Mouse (Mus musculus) kidney, embryonic 14.5 days (tissue): Measurements from ENCODE around the gene Rab11fip4. TPM values are rescaled to one million over a fixed set of nuclear protein-coding genes. Genes with fewer than 3 reads are reported as not detected.

ENCODE experiments used
- ATAC-seq: fragments of 200-750 bp; cut with Nextera tagmentation; 2 replicates; pipeline ENCODE4 v1.8.0; 2017; ENCODE audit warnings: moderate number of reproducible peaks, mild to moderate bottlenecking, moderate TSS enrichment, moderate library complexity; ENCODE audit not compliant: low FRiP score, low TSS enrichment
- H3K27ac ChIP-seq: fragments of 300-500 bp; sonication (generic); 2 replicates; pipeline ENCODE4 v1.5.1; 2014; ENCODE audit warnings: low read depth, mild to moderate bottlenecking, low read length, moderate library complexity, mixed read lengths
- H3K27me3 ChIP-seq: fragments of 300-500 bp; sonication (generic); 2 replicates; pipeline ENCODE4 v1.6.1; 2014; ENCODE audit warnings: mild to moderate bottlenecking, low read length; ENCODE audit not compliant: control insufficient read depth, insufficient read depth
- H3K36me3 ChIP-seq: fragments of 300-500 bp; sonication (generic); 2 replicates; pipeline ENCODE4 v1.6.1; 2014; ENCODE audit warnings: low read length, mixed read lengths; ENCODE audit not compliant: control insufficient read depth, insufficient read depth
- H3K4me1 ChIP-seq: fragments of 300-500 bp; sonication (generic); 2 replicates; pipeline ENCODE4 v1.6.1; 2014; ENCODE audit warnings: low read length, mixed read lengths; ENCODE audit not compliant: control insufficient read depth, insufficient read depth
- H3K4me2 ChIP-seq: fragments of 300-500 bp; sonication (generic); replicated peaks from 2 replicates; pipeline ENCODE4 v1.6.1; 2014; ENCODE audit warnings: low read depth, mild to moderate bottlenecking, low read length
- H3K4me3 ChIP-seq: fragments of 300-500 bp; sonication (generic); 2 replicates; pipeline ENCODE4 v1.5.1; 2014; ENCODE audit warnings: mild to moderate bottlenecking, low read length
- H3K9ac ChIP-seq: fragments of 300-500 bp; sonication (generic); 2 replicates; pipeline ENCODE4 v1.6.1; 2014; ENCODE audit warnings: low read depth, mild to moderate bottlenecking, low read length, moderate library complexity
- H3K9me3 ChIP-seq: fragments of 300-500 bp; sonication (generic); 2 replicates; pipeline ENCODE4 v1.6.1; 2016; ENCODE audit warnings: low read length; ENCODE audit not compliant: control insufficient read depth
- WGBS: fragments of 180-500 bp; shearing (Covaris S2); extraction: QIAGEN DNeasy Blood & Tissue Kit; methylation state at CpG from one replicate; pipeline ENCODE4 v1.1.7; 2014; 5-methylcytosine and 5-hydroxymethylcytosine counted together
- polyA plus RNA-seq: library from polyadenylated mRNA; unstranded; fragments of >200 nt; fragmentation: Nextera tagmentation; extraction: Ambion mirVana; gene quantifications from 2 replicates; pipeline ENCODE4 v1.2.1, GENCODE M21; 2014

The Rab11fip4 gene
- polyA plus RNA-seq, 1 experiment from 2014 or later: 7.1 TPM

GRCm38 (mm10) chr11:79674231-79674630 is 83.2 kb downstream of the Rab11fip4 start:
- H3K9ac ChIP-seq: no peak overlapping the region
- H3K27me3 ChIP-seq: no peaks in the 10 kb centered on the region
- ATAC-seq: no peak
- peaks cover 22% of the 10 kb centered on the region for H3K4me1 ChIP-seq
- H3K9me3 ChIP-seq: no peaks in the 10 kb centered on the region
- 76% methylated on average over 3 of the region's 3 CpGs for WGBS
- H3K4me3 ChIP-seq: no peak overlapping the region
- no peak overlapping the region for H3K27ac ChIP-seq
- H3K36me3 ChIP-seq: no peaks in the 10 kb centered on the region
- no peak overlapping the region for H3K4me2 ChIP-seq

- ATAC-seq: no peak
- Histone ChIP-seq H3K4me3 (no peak overlapping the region), H3K27me3 (no peaks in the 10 kb centered on the region), H3K4me1 (peaks cover 22% of the 10 kb centered on the region), H3K36me3 (no peaks in the 10 kb centered on the region), H3K4me2 (no peak overlapping the region), H3K9me3 (no peaks in the 10 kb centered on the region), H3K9ac (no peak overlapping the region), H3K27ac (no peak overlapping the region)
- 85% methylated on average over 7 of the region's 7 CpGs for WGBS
Measured at GRCm38 (mm10) chr11:79674632-79675031, 83.6 kb downstream of the Rab11fip4 start.

- Histone ChIP-seq H3K4me1 (peaks cover 17% of the 10 kb centered on the region), H3K4me3 (no peak overlapping the region), H3K9ac (no peak overlapping the region), H3K36me3 (no peaks in the 10 kb centered on the region), H3K9me3 (no peaks in the 10 kb centered on the region), H3K27ac (no peak overlapping the region), H3K4me2 (no peak overlapping the region), H3K27me3 (no peaks in the 10 kb centered on the region)
- no peak for ATAC-seq
- 59% methylated on average over 12 of the region's 12 CpGs for WGBS
Measured at GRCm38 (mm10) chr11:79675285-79675684, 84.3 kb downstream of the Rab11fip4 start.

- H3K4me1 ChIP-seq: 0 out of 2 replicates have a peak, but pooled peaks cover 13% of the 10 kb centered on the region
- H3K4me3 ChIP-seq: no peak overlapping the region
- no peaks in the 10 kb centered on the region for H3K9me3 ChIP-seq
- no peak overlapping the region for H3K9ac ChIP-seq
- ATAC-seq: no peak
- no peaks in the 10 kb centered on the region for H3K27me3 ChIP-seq
- no peak overlapping the region for H3K4me2 ChIP-seq
- WGBS: 75% methylated on average over 6 of the region's 6 CpGs
- H3K36me3 ChIP-seq: no peaks in the 10 kb centered on the region
- no peak overlapping the region for H3K27ac ChIP-seq
Measured at GRCm38 (mm10) chr11:79675994-79676393, 85.0 kb downstream of the Rab11fip4 start.

- no peak for ATAC-seq
- Histone ChIP-seq H3K4me3 (no peak overlapping the region), H3K27ac (no peak overlapping the region), H3K9ac (no peak overlapping the region), H3K4me1 (0 out of 2 replicates have a peak, but pooled peaks cover 13% of the 10 kb centered on the region), H3K9me3 (no peaks in the 10 kb centered on the region), H3K27me3 (no peaks in the 10 kb centered on the region), H3K36me3 (no peaks in the 10 kb centered on the region), H3K4me2 (no peak overlapping the region)
- 81% methylated on average over 2 of the region's 2 CpGs for WGBS
Measured at GRCm38 (mm10) chr11:79676483-79676967, 85.5 kb downstream of the Rab11fip4 start.

- no peak overlapping the region for H3K9ac ChIP-seq
- 76% methylated on average over 9 of the region's 9 CpGs for WGBS
Measured at GRCm38 (mm10) chr11:79677402-79677801, 86.4 kb downstream of the Rab11fip4 start.

GRCm38 (mm10) chr11:79678363-79679153 is 87.5 kb downstream of the Rab11fip4 start:
- H3K27ac ChIP-seq: no peak overlapping the region
- no peak overlapping the region for H3K9ac ChIP-seq
- H3K4me3 ChIP-seq: no peak overlapping the region
- no peak overlapping the region for H3K4me2 ChIP-seq
- no peaks in the 10 kb centered on the region for H3K9me3 ChIP-seq
- 85% methylated on average over 20 of the region's 20 CpGs for WGBS
- H3K27me3 ChIP-seq: no peaks in the 10 kb centered on the region
- 0 out of 2 replicates have a peak, but pooled peaks cover 11% of the 10 kb centered on the region for H3K4me1 ChIP-seq
- no peaks in the 10 kb centered on the region for H3K36me3 ChIP-seq
- ATAC-seq: no peak

More at GRCm38 (mm10) chr11:79677402-79677801, 86.4 kb downstream of the Rab11fip4 start:
- Histone ChIP-seq H3K9me3 (no peaks in the 10 kb centered on the region), H3K4me2 (no peak overlapping the region), H3K4me3 (no peak overlapping the region), H3K27ac (no peak overlapping the region), H3K4me1 (0 out of 2 replicates have a peak, but pooled peaks cover 13% of the 10 kb centered on the region), H3K36me3 (no peaks in the 10 kb centered on the region), H3K27me3 (no peaks in the 10 kb centered on the region)
- ATAC-seq: no peak

GRCm38 (mm10) chr11:79679929-79680328 is 88.9 kb downstream of the Rab11fip4 start:
- H3K36me3 ChIP-seq: no peaks in the 10 kb centered on the region
- no peak for ATAC-seq
- no peaks in the 10 kb centered on the region for H3K9me3 ChIP-seq
- no peak overlapping the region for H3K4me2 ChIP-seq
- no peaks in the 10 kb centered on the region for H3K27me3 ChIP-seq
- H3K27ac ChIP-seq: no peak overlapping the region
- no peak overlapping the region for H3K9ac ChIP-seq
- H3K4me1 ChIP-seq: 0 out of 2 replicates have a peak, but pooled peaks cover 5% of the 10 kb centered on the region
- no peak overlapping the region for H3K4me3 ChIP-seq
- 83% methylated on average over 5 of the region's 5 CpGs for WGBS

- ATAC-seq: no peak
- WGBS: 90% methylated on average over 11 of the region's 11 CpGs
Measured at GRCm38 (mm10) chr11:79680559-79680958, 89.5 kb downstream of the Rab11fip4 start.

More at GRCm38 (mm10) chr11:79680559-79680958, 89.5 kb downstream of the Rab11fip4 start:
- no peak overlapping the region for H3K27ac ChIP-seq
- 0 out of 2 replicates have a peak, but pooled peaks cover 5% of the 10 kb centered on the region for H3K4me1 ChIP-seq
- no peak overlapping the region for H3K9ac ChIP-seq
- H3K4me2 ChIP-seq: no peak overlapping the region
- no peaks in the 10 kb centered on the region for H3K27me3 ChIP-seq
- H3K36me3 ChIP-seq: no peaks in the 10 kb centered on the region
- no peak overlapping the region for H3K4me3 ChIP-seq
- no peaks in the 10 kb centered on the region for H3K9me3 ChIP-seq
